Mouse (Mus musculus) stomach, embryonic 15.5 days (tissue): ENCODE data around the gene Atrnl1. TPM values are rescaled to one million over a fixed set of nuclear protein-coding genes. Genes with fewer than 3 reads are reported as not detected.

Experiments used
- ATAC-seq: fragments of 200-750 bp; cut with Nextera tagmentation; 2 replicates; pipeline ENCODE4 v1.8.0; 2017; ENCODE audit warnings: low read depth, moderate number of reproducible peaks, moderate TSS enrichment; ENCODE audit not compliant: insufficient read depth, low FRiP score
- H3K27ac ChIP-seq: fragments of 300-500 bp; sonication (generic); 2 replicates; pipeline ENCODE4 v1.5.1; 2015; ENCODE audit warnings: mild to moderate bottlenecking, inconsistent platforms
- H3K27me3 ChIP-seq: fragments of 300-500 bp; sonication (generic); replicated peaks from 2 replicates; pipeline ENCODE4 v1.6.1; 2015; ENCODE audit warnings: inconsistent platforms
- H3K36me3 ChIP-seq: fragments of 300-500 bp; sonication (generic); 2 replicates; pipeline ENCODE4 v1.6.1; 2015; ENCODE audit warnings: inconsistent platforms
- H3K4me1 ChIP-seq: fragments of 300-500 bp; sonication (generic); 2 replicates; pipeline ENCODE4 v1.6.1; 2015; ENCODE audit warnings: inconsistent platforms
- H3K4me2 ChIP-seq: fragments of 300-500 bp; sonication (generic); 2 replicates; pipeline ENCODE4 v1.6.1; 2015; ENCODE audit warnings: mild to moderate bottlenecking, inconsistent platforms
- H3K4me3 ChIP-seq: fragments of 300-500 bp; sonication (generic); replicated peaks from 2 replicates; pipeline ENCODE4 v1.5.1; 2015; ENCODE audit warnings: inconsistent platforms
- H3K9ac ChIP-seq: fragments of 300-500 bp; sonication (generic); 2 replicates; pipeline ENCODE4 v1.6.1; 2015; ENCODE audit warnings: inconsistent platforms
- H3K9me3 ChIP-seq: fragments of 300-500 bp; sonication (generic); 2 replicates; pipeline ENCODE4 v1.6.1; 2016; ENCODE audit warnings: inconsistent platforms
- WGBS: fragments of 180-500 bp; shearing (Covaris S2); methylation state at CpG from one replicate; pipeline ENCODE4 v1.1.7; 2015; 5-methylcytosine and 5-hydroxymethylcytosine counted together
- polyA plus RNA-seq: library from polyadenylated mRNA; unstranded; fragments of >200 nt; fragmentation: Nextera tagmentation; extraction: Ambion mirVana; gene quantifications from 2 replicates; pipeline ENCODE4 v1.2.1, GENCODE M21; 2015

Atrnl1 gene
- polyA plus RNA-seq, 1 experiment from 2014 or later = 6.1 TPM

GRCm38 (mm10) chr19:58099539-58099938, 488.7 kb downstream of the Atrnl1 start:
- no peaks in the 10 kb centered on the region for H3K36me3 ChIP-seq
- no peak overlapping the region for H3K27ac ChIP-seq
- no peaks in the 10 kb centered on the region for H3K27me3 ChIP-seq
- H3K4me1 ChIP-seq = no peaks in the 10 kb centered on the region
- no peaks in the 10 kb centered on the region for H3K9me3 ChIP-seq
- no peak overlapping the region for H3K4me2 ChIP-seq
- ATAC-seq = no peak
- no peak overlapping the region for H3K9ac ChIP-seq
- 88% methylated on average over 5 of the region's 5 CpGs for WGBS
- no peak overlapping the region for H3K4me3 ChIP-seq

GRCm38 (mm10) chr19:58100381-58100780, 489.5 kb downstream of the Atrnl1 start:
- H3K4me2 ChIP-seq = no peak overlapping the region
- no peak overlapping the region for H3K9ac ChIP-seq
- H3K27me3 ChIP-seq = no peaks in the 10 kb centered on the region
- 66% methylated on average over 4 of the region's 4 CpGs for WGBS
- H3K4me1 ChIP-seq = no peaks in the 10 kb centered on the region
- ATAC-seq = no peak
- no peaks in the 10 kb centered on the region for H3K36me3 ChIP-seq
- H3K9me3 ChIP-seq = no peaks in the 10 kb centered on the region
- H3K27ac ChIP-seq = no peak overlapping the region
- no peak overlapping the region for H3K4me3 ChIP-seq

- Histone ChIP-seq H3K36me3 (no peaks in the 10 kb centered on the region), H3K27ac (no peak overlapping the region), H3K4me3 (no peak overlapping the region), H3K4me1 (no peaks in the 10 kb centered on the region), H3K27me3 (no peaks in the 10 kb centered on the region), H3K9ac (no peak overlapping the region), H3K4me2 (no peak overlapping the region), H3K9me3 (no peaks in the 10 kb centered on the region)
- no peak for ATAC-seq
- 60% methylated on average over 7 of the region's 7 CpGs for WGBS
These were observed 493.7 kb downstream of the Atrnl1 start for GRCm38 (mm10) chr19:58104544-58104943.

GRCm38 (mm10) chr19:58107632-58108031, 496.8 kb downstream of the Atrnl1 start:
- Histone ChIP-seq H3K9me3 (no peaks in the 10 kb centered on the region), H3K27me3 (no peaks in the 10 kb centered on the region), H3K4me2 (no peak overlapping the region), H3K4me3 (no peak overlapping the region), H3K4me1 (no peaks in the 10 kb centered on the region), H3K27ac (no peak overlapping the region), H3K36me3 (no peaks in the 10 kb centered on the region), H3K9ac (no peak overlapping the region)
- WGBS = 82% methylated on average over 10 of the region's 10 CpGs
- ATAC-seq = no peak

GRCm38 (mm10) chr19:58110491-58110890, 499.7 kb downstream of the Atrnl1 start:
- no peak overlapping the region for H3K9ac ChIP-seq
- H3K27me3 ChIP-seq = no peaks in the 10 kb centered on the region
- no peak for ATAC-seq
- 92% methylated on average over 3 of the region's 3 CpGs for WGBS
- H3K9me3 ChIP-seq = no peaks in the 10 kb centered on the region
- H3K4me2 ChIP-seq = no peak overlapping the region
- H3K4me1 ChIP-seq = no peaks in the 10 kb centered on the region
- H3K27ac ChIP-seq = no peak overlapping the region
- H3K4me3 ChIP-seq = no peak overlapping the region
- H3K36me3 ChIP-seq = no peaks in the 10 kb centered on the region

- Histone ChIP-seq H3K4me1 (no peaks in the 10 kb centered on the region), H3K4me3 (no peak overlapping the region), H3K27me3 (no peaks in the 10 kb centered on the region), H3K36me3 (no peaks in the 10 kb centered on the region), H3K9ac (no peak overlapping the region), H3K4me2 (no peak overlapping the region), H3K9me3 (no peaks in the 10 kb centered on the region), H3K27ac (no peak overlapping the region)
- WGBS = 89% methylated on average over 6 of the region's 6 CpGs
- no peak for ATAC-seq
These were observed 500.5 kb downstream of the Atrnl1 start for GRCm38 (mm10) chr19:58111291-58111690.

- Histone ChIP-seq H3K9ac (no peak overlapping the region), H3K36me3 (no peaks in the 10 kb centered on the region), H3K9me3 (no peaks in the 10 kb centered on the region), H3K4me3 (no peak overlapping the region), H3K27ac (no peak overlapping the region), H3K4me1 (no peaks in the 10 kb centered on the region), H3K4me2 (no peak overlapping the region), H3K27me3 (no peaks in the 10 kb centered on the region)
- no peak for ATAC-seq
- 74% methylated on average over 5 of the region's 5 CpGs for WGBS
These were observed 501.3 kb downstream of the Atrnl1 start for GRCm38 (mm10) chr19:58112151-58112550.

GRCm38 (mm10) chr19:58113092-58113731, 502.4 kb downstream of the Atrnl1 start:
- Histone ChIP-seq H3K9ac (no peak overlapping the region), H3K9me3 (no peaks in the 10 kb centered on the region), H3K4me1 (peaks cover 1% of the 10 kb centered on the region; the same call in 1 of the 2 replicates), H3K27me3 (no peaks in the 10 kb centered on the region), H3K27ac (no peak overlapping the region), H3K36me3 (no peaks in the 10 kb centered on the region), H3K4me3 (no peak overlapping the region), H3K4me2 (no peak overlapping the region)
- WGBS = 85% methylated on average over 5 of the region's 5 CpGs
- ATAC-seq = peak; percentile 90

- 72% methylated on average over 6 of the region's 6 CpGs for WGBS
- Histone ChIP-seq H3K4me2 (no peak overlapping the region), H3K4me1 (peaks cover 20% of the 10 kb centered on the region), H3K4me3 (no peak overlapping the region), H3K27ac (no peak overlapping the region), H3K36me3 (no peaks in the 10 kb centered on the region), H3K9me3 (no peaks in the 10 kb centered on the region), H3K9ac (no peak overlapping the region), H3K27me3 (no peaks in the 10 kb centered on the region)
- ATAC-seq = no peak
These were observed 506.8 kb downstream of the Atrnl1 start for GRCm38 (mm10) chr19:58117595-58117994.

- Histone ChIP-seq H3K27me3 (no peaks in the 10 kb centered on the region), H3K9ac (no peak overlapping the region), H3K4me2 (no peak overlapping the region), H3K4me3 (no peak overlapping the region), H3K4me1 (peaks cover 20% of the 10 kb centered on the region), H3K9me3 (no peaks in the 10 kb centered on the region), H3K27ac (peak overlapping the region; percentile 44; the same call in 1 of the 2 replicates), H3K36me3 (no peaks in the 10 kb centered on the region)
- ATAC-seq = no peak
- WGBS = 83% methylated on average over 19 of the region's 19 CpGs
These were observed 507.5 kb downstream of the Atrnl1 start for GRCm38 (mm10) chr19:58118141-58118835.

DNA sequence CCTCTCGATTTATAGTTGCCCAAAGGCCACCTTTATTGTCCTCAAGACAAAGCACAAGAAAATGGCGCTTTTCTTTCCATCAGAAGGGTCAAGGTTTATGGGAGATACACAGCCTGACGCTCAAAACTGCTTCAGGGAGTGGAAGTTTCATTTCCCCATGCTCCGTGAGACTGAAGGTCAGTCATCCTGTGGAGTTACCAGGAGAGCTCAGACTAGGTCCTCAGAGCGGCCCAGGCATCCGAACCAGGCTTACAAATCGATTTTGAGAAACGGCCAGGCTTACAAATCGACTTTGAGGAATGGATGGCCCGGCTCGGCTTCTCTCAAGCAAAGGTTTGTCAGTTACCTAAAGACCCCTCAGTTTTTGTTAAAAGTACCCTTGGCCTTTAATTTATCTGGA, 508.0 kb downstream of the Atrnl1 start:
- peaks cover 20% of the 10 kb centered on the region for H3K4me1 ChIP-seq
- no peak for ATAC-seq
- H3K27ac ChIP-seq = peak overlapping the region; percentile 44; the same call in 1 of the 2 replicates
- WGBS = 68% methylated on average over 11 of the region's 11 CpGs
- no peak overlapping the region for H3K4me2 ChIP-seq
- no peaks in the 10 kb centered on the region for H3K36me3 ChIP-seq
- H3K9me3 ChIP-seq = no peaks in the 10 kb centered on the region
- H3K4me3 ChIP-seq = no peak overlapping the region
- H3K27me3 ChIP-seq = no peaks in the 10 kb centered on the region
- no peak overlapping the region for H3K9ac ChIP-seq

GRCm38 (mm10) chr19:58119681-58120173, 508.9 kb downstream of the Atrnl1 start:
- no peaks in the 10 kb centered on the region for H3K27me3 ChIP-seq
- WGBS = 25% methylated on average over 13 of the region's 13 CpGs
- H3K9ac ChIP-seq = no peak overlapping the region
- no peak overlapping the region for H3K4me3 ChIP-seq
- H3K36me3 ChIP-seq = no peaks in the 10 kb centered on the region
- peaks cover 20% of the 10 kb centered on the region for H3K4me1 ChIP-seq
- peak; percentile 72 for ATAC-seq
- peak overlapping the region; percentile 66 for H3K27ac ChIP-seq
- H3K9me3 ChIP-seq = no peaks in the 10 kb centered on the region
- peak overlapping the region; percentile 29; the same call in 1 of the 2 replicates for H3K4me2 ChIP-seq
